Mouse (Mus musculus) spleen, embryonic (tissue): ENCODE data around the gene Ap3s2.

Experiments
- CTCF ChIA-PET: fragments of 350-600 bp; sonication (Branson Sonifier 250); formaldehyde crosslinking; loops from one replicate; lab custom pipeline; 2022; lab: Charles Lee

Gene Ap3s2

DNA sequence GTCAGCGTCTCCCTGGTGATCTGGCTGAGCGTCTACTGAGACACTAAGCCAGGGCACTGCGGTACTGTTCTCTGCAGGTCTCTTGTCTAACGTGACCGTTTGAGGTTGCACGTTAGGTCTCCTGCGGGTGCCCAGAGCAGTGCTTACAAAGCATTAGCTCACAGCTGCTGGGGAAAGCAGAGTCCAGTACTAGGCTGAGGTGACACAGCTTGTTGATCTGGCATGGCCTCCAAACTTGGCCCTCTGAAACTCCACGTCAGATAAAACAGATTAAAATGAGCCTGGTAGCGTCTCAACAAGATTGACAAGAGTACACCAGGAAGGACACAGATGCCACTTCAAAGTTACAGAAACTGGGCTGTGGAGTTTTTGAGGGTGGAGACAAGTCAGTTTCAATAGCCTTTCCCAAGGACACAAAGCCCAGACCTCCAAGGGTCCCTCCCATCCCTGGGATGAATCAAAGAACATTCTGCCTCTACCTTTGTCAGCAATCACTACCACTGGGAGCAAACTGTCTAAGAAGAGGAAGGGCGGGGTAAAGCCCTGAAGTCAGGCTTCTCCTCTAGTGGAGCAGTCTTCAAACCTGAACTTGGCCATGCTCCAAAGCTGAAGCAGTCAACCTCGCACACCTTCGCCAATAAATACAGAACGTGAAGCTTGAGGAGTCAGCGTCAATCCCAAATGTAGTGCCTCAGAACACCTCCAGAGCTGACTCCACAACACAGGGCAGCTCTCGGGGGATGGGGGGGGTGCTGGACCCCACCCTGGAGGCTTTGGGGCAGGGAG, 29.8 kb downstream of the Ap3s2 start:
- CTCF ChIA-PET = no interaction called here

DNA sequence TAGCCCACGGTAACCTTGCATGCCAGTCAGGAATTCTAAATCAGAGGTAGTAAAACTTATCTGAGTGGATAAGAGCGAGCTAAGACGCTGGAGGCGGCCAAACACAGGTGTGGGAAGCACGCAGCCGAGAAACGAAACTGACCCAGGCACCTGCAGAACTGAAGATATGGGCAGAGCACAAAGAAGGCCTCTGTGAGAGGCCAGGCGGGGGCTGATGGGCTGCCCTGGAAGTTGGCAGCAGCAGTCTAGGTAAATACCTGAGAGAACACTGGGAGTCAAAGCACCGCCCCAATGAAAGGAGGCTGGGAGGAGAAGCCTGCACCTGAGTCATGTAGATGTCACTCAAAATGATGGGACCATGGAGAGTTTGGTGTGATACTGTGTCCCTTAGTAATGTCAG, 31.8 kb downstream of the Ap3s2 start:
- CTCF ChIA-PET = no interaction called here

DNA sequence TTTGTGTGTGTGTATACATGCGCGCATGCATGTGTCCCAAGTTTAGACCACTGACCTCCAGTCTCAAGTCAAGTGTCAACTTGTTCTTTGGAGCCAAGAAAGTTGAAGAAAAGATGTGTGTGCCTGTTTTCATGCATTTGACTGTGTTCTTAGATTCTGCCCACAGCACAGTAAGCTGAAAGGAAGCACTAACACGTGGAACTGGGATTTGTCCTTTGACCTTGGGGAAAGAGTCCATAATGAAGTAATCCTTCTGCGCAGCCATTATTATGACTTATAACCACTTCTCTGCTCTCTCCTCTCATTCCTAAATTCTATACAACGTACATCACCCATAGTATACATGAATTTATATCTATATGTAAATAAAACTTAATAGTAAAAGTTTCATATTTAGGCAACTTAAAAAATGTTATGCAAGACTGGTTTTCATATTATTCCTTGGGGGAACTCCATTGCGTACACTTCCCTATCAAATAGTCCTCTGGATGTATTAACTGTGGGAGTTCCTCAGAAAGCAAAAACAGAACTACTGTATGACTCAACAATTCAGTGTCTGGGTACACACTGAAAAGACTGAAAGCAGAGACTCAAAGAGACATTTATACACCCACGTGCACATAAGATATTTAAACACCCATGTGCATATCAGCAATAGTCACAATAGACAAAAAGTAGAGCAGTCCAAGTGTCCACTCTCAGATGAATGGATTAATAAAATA, 36.7 kb downstream of the Ap3s2 start:
- CTCF ChIA-PET = no interaction called here

DNA sequence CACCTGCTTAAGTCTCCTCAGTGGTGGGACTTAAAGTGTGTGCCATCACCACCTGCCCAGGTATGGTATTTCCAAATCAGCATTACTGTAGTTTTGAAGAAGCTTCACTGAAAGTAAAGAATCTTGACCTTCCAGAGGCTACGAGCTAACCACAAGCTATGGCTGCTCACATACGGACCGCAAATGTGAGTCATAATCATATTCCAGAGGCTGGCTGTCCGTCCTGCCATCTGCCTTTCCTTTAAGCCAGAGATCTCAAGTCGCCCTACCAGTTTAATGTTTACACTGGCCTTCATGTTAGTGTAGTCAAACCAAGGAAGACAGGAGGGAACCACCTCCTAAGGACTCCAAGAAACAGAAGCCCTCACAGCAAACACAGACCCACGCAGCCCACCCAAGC, 38.5 kb downstream of the Ap3s2 start:
- CTCF ChIA-PET = interaction anchor here (0.6 kb wide), 1 partner anchor 123 kb away, joined by 10 read pairs; no protein-coding TSS in a partner anchor

DNA sequence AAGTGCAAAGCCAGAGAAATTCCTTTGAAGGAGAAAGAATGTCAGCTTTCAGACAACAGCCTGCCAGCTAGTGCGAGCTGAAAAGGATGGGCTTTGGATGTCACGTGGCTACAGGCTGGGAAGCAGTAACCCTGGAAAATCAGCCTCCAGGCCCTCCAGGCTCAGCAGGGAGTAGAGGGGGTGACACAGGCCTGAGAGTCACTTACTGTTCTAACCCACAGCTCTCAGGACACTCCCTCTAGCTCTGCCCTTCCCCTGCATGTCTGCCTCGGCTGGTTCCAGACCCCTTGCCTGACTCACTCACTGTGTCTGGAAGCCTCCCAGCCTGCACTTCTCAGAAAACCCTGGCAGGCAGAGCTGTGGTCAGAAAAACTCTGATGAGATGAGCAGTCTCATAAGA, 39.5 kb downstream of the Ap3s2 start:
- CTCF ChIA-PET = no interaction called here

DNA sequence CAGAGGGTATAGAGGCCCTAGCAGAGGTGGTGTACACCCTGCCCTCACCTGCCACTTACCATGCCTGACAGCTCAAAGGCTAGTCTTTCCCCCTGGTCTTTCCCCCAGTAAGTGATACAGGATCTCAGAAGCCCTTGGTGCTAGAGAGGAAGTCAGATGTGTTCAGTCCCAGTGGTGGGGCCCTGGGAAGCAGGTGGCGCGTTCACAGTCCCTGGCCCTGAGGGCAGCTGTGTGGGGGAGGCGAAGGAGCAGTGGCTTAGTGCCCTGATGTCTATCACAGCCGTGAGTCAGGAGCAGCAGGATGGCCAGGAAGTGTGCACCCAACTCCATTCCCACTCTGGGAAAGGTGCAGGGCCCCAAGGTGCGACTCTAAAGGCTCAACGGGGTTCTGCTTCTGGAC, 40.4 kb downstream of the Ap3s2 start:
- CTCF ChIA-PET = no interaction called here

DNA sequence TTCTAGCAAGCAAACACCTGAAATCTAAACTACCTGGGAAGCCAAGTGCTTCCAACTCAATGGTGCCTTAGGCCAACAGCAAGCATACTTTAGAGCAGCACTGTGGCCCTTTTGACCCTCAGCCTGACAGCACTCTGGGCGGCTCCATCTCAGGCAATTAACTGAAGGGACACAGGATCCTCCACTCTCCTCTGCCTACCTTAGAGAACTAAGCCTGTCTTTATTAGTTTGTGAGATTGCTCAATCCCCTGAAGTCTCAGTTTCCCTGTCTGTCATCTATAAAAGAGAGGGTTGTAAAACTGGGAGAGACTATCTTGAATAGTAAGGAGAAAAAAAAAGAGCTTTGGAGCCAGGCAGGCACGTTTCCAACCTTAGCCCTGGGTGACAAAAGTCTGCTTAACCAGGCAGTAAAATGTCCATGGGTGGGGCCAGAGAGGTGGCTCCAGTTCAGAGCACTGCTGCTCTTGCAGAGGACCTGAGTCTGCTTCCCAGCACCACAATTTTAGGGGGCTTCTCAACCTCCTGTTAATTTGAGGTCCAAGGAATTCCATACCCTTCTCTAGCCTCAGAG, 41.9 kb downstream of the Ap3s2 start:
- CTCF ChIA-PET = no interaction called here

DNA sequence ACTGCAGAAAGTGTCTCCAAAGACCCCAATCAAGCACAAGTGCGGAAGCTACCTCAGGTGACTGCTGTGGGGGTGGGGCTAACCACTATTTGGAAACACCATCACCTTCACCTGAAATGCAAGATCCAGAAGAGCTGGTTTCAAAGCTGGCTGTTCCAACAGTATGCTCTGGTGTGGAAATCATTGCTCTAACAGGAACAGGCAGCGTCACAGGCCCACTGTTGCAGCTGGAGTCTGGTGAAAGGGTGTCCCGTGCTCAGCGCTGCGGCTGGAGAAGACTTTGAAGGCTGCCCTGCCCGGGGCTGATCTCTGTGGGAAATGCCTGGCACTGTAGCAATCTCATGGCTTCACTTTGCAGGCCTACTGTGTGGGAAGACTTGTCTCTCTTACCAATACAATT, 47.0 kb downstream of the Ap3s2 start:
- CTCF ChIA-PET = interaction anchor here (0.5 kb wide), 1 partner anchor 237 kb away, joined by 3 read pairs; no protein-coding TSS in a partner anchor

DNA sequence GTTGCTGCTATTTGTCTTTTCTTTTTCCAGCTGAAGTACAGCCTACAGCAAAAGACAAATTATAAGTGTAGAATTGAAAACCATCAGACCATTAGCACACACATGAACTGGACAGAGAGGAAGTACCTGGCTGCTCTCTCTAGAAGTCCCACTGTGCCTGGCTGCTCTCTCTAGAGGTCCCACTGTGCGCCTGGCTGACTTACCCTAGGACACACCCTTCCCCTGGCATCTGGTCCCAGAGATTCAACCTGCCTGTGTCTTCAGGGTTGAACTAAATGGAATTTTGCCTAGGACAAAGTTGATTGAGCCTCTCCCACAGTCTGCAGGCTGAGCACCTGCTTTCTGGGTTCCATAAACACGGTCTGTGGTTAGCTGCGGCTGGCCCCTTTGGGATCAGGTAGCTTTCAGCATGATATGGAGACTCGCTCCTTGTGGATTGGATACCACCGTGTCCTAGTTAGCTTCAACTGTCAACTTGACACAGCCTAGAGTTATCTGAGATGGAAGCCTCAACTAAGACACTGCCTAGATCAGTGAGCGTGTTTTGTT, 48.6 kb downstream of the Ap3s2 start:
- CTCF ChIA-PET = no interaction called here

DNA sequence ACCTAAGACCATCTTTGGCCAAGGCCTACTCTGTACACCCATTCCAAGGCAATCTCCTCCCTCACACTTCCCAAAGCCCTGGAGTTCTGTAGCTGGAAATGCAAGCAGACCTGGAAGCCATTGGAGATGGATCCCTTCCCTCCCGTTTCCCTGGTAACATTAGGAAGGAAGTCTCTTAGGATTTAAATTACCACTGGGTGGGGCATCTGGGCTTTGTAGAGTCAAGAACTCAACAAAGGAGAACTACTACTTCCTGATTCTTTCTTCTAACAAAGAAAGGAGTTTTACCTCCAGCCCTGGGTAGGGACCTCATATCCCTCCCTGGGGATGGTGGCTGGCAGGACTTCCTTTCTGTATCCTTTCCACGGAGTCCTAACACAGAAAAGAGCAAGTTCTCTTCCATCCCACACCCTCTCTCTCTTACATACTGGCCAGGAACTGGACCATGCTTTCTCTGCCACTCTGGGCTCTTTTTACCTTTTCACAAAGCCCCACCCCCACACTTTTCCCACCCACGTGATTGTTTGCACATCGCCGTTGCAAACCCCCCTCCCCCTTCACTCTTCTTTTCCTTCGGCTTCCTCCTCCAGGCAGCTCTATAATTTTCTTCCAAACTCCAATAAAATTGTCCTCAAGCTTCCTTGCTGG, 51.3 kb downstream of the Ap3s2 start:
- CTCF ChIA-PET = no interaction called here

DNA sequence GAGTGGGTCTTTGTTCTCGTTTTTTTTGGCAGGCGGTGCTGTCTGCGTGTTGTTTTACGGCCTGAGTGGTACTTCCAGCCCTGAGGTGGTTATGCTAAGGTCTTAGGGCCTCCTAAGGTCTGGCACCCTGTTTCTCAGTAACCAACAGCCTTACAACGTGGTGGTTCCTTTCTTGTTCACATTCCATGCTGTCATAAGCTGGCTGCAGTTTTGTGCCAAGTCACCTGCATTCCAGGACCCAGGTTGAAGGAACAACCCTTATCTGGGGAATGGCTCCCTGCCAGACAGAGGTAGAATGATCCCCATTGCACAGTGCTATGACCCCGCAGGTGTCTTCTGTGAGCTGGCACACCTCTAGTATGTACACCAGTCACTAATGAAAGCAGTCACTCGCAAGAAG, 52.0 kb downstream of the Ap3s2 start:
- CTCF ChIA-PET = no interaction called here

DNA sequence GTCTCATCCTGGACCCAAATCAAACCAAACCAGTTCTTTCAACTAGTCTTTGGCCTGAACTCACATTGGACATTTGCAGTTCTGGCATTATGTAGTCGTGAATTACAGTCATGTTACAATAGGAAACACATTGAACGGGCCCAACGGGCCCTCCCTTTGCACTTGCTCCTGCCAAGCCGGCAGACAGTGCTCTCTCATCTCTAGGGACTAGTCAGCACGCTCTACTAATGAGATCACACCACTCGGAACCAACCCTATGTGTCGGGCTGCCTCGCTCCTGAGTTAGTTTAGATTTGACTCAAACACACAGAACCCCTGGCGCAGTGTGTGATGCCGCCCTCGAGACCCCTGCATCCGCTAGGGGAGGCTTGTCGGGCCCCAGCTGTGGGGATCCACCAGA, 52.6 kb downstream of the Ap3s2 start:
- CTCF ChIA-PET = no interaction called here

DNA sequence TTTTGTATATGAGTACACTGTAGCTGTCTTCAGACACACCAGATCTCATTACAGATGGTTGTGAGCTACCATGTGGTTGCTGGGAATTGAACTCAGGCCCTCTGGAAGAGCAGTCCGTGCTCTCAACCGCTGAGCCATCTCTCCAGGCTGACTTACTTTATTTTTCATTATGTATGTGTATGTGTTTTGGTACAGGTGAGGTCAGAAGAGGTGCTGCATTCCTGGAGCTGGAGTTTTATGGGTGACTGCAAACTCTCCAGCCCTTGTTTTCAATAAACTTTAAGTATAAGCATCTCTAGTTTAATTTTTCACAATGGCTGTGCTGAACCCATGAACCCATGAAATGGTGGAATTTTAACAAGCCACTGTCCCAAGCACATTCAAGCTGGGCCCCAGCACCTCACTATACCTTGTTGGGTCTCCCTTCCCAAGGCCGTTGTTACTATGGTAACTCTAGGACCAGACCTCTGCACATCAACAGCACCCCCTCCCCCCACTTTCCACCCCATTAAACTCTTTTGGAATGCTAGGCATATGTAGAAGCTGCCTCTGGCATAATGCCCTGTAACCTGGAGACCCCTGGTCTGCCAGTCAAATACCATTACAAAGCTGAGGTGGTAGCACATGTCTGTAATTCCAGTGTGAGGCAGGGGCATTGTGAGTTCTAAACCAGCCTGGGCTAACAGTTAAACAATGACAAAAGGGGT, 54.0 kb downstream of the Ap3s2 start:
- CTCF ChIA-PET = no interaction called here

DNA sequence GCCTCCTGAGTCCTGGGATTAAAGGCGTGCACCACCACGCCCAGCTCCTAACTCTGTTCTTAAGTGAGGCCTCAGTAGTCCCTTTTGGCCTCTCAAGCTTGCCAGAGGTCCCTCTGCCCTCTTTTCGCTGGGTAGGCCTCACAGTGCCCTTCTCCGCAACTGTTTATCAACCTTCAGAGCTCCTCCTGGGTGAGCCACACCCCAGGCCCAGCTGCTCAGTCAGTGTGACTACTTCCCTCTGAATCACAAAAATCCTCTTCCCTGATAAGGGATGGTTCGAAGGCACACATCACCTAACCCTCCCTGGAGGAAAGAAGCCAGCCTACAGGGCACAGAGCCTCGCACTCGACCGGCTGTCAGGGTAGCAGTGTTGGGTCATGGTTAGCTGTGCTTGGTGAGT, 58.7 kb downstream of the Ap3s2 start:
- CTCF ChIA-PET = no interaction called here

DNA sequence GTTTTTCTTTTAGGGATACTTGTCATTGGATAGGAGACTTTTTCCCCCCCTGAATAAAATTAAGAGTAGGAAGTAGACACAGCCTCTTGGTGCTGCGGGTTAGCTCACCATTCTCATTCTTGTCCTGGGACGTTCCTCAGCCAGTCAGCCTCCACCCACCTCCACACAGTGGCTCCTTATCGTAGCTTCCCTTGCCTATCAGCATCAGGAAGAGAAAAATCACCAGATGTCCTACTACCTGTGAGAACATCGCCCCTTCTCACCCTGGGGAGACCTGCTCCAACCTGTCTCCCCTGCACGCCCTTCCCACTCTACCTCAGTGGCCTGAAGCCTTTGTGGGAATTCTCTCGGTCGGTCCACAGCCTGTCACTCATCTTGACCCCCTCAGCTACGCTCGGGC, 59.6 kb downstream of the Ap3s2 start, which contains the start of gene Anpep:
Anpep (minus strand) TSS at position 249 of the 400 bp plus-strand sequence.
- CTCF ChIA-PET = no interaction called here

DNA sequence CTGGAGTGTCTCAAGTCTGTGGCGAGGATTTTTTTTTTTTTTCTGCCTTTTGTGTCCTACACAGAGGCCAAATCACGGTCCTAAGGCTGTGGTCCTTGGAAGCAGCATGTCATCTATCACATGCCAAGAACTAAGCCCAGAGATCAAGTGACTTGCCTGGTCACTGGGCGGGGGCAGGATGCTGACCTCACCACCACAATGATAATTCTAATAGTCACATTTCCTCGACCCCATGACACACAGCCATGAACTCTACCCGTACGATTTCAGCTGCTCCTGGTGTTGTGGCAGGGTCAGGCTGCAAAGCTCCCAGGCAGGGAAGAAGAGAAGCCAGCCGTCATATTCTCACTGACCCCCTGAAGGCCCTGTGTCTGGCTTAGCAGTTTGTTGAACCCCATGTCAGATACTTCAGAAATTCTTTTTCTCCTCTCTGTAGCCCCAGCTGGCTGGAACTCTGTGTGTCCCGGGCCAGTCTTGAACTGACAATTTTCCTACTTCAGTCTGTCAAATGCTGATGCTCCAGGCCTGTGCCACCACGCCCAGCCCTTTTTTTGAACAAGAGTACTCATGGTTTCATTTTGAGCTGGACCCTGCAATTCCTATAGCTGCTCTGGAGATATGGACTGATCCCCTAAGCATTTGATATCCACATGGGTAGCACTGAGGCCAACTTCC, 61.4 kb downstream of the Ap3s2 start:
- CTCF ChIA-PET = no interaction called here

DNA sequence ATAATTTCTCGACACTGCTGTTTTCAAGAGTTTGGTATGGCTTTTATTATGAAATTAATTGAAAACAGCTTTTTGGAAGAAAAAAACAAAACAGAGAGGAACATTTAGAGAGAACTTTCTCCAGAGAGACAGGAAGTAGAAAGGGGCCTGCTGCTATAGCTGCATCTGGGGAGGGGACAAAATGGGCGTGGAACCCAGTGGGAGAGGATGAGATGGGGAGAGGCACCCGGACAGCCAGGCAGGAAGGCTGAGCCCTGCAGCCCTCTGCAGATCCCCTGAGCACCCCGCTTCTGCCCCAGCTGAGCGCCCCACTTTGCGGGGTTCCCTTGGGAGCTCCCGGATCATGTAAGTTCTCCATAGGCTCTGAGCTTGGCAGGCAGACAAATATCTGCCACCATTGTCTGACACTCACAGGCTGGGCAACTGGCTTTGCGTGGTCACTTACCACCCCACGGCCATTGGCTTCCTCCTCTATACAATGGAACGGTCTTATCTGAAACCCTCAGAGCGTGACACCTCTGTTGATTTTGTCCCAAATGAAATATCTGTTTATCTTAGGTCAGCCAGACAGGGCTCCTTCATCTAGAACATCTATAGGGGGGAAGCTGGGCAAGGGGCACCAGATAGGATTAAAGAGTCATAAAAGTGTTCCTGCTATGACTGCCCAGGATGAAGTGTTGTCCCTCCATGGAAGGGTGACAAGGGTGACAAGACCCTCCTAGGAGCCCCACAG, 62.1 kb downstream of the Ap3s2 start:
- CTCF ChIA-PET = no interaction called here

DNA sequence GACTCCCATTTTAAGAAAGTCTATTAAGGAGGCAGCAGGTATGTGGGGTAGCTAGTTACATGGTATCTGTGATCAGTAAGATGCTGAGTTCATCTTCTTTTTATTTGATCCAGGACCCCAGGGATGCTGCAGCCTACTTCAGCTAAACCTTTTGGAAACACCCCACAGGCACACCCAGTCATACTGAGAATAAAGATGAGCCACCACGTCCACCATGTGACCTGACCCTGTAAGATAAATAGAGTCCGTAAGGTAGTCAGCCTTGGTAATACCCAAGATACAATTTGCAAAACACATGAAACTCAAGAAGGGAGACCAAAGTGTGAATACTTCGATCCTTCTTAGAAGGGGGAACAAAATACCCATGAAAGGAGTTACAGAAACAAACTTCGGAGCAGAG, 64.1 kb downstream of the Ap3s2 start:
- CTCF ChIA-PET = no interaction called here

DNA sequence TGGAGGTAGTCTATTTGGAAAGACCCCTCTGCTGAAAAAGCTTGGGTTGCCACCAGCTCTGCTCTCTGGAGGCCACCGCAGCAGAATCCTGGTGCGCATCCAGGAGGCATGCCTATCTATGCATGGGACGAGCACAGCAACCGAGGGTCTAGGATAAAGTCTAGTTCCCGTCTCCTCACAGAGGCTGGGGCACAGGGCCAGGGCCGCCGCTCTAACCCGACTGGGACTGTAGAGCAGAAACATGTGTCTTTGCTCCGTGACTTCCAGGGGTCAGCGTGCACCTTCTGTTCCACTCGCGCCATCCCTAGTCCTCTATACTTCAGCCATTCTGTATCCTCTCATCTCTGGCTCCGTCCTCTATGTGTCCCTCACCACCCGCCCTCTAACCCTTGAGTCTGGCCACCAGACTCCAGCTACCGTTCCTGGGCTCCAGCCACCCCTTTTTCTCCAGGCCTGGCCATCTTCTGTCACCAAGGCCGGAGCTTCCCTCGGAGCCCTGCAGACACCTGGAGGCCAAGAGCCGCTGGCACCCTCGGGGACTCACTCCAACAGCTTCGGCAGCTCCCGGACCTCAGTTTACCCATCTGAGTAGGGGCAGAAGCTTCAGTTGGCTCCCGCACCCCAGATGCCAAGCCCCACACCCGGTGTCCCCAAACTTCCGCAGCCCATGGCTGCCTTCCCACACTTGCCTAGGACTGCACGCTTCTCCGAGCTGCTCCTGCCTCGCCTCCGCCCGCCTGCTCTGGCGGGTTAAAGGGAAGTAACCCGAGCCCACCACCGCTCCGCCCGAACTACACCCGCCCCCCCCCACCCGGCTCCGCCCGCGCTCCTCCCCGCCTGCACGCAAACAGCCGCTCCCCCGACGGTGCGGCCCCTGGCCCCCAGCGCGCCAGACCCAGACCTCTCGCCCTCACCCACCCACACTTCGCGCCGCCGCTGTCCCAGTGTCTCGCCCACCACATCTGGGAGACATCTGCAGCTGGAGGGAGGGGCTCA, 72.7 kb downstream of the Ap3s2 start:
- CTCF ChIA-PET = no interaction called here
